Mouse (Mus musculus): ENCODE results near the gene Hbb-bs. TPM values are rescaled to one million over a fixed set of nuclear protein-coding genes. Genes with fewer than 3 reads are reported as not detected.
"Not testable (repeated sequence)": the region's sequence is repeated elsewhere in the genome, so short reads cannot be mapped to it uniquely, and the experiment has no call there.

The Hbb-bs gene
- polyA plus RNA-seq, 1 experiment from 2014 or later: 809 TPM

GRCm38 (mm10) chr7:103809801-103810155 lies 18.1 kb downstream of the Hbb-bs start:
- Histone ChIP-seq H3K4me1 (no peaks in the 10 kb centered on the region), H3K4me2 (replicated peaks) (no peak overlapping the region), H3K4me3 (no peak overlapping the region), H3K36me3 (no peaks in the 10 kb centered on the region), H3K9ac (replicated peaks) (no peak overlapping the region), H3K27ac (replicated peaks) (no peak overlapping the region), H3K9me3 (no peaks in the 10 kb centered on the region), H3K27me3 (no peaks in the 10 kb centered on the region)
- 79% methylated on average over 1 of the region's 1 CpGs for WGBS
- no peak for ATAC-seq (ENCODE audit: low FRiP score, low read depth)

DNA sequence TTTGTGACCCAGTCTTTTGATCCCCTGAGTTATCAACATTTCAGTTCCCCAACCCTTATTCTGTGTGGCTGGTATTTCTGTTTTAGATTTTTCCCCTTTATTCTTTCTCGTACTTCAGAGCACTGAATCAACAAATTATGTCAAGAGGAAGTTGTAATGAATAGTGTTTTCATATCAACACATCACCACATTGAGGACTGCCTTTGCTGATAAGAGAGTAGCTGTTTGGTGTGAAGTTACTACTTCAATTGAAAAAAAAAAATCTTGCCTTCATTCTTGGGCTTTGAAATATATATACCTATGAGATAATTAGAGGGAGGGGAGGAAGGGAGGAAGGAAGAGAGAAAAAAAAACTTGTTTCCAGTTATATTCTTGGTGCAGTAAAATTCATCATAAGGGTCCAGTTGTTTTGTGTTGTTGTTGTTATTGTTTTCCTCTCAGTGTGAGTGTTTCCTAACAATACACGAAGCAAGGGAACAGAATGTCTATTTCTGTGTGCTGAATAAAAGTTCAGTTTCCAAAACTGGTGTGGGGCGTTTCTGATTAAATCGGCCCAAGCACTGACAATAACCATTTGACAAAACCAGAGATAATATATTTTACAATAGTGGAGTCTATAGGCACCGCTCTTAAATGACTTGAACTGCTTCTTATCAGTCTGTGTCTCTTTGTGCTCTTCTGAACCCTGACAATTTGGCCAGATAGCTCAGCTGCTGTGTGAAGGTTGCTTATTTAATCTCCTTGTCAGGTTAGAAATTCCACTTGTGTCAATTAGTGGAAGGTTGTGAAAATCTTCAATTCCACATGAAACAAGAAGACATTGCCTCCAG lies 18.7 kb downstream of the Hbb-bs start:
- H3K9me3 ChIP-seq: no peaks in the 10 kb centered on the region
- no peaks in the 10 kb centered on the region for H3K36me3 ChIP-seq
- 71% methylated on average over 5 of the region's 5 CpGs for WGBS
- H3K4me3 ChIP-seq: no peak overlapping the region
- no peak overlapping the region for H3K4me2 ChIP-seq (replicated peaks)
- no peak overlapping the region for H3K27ac ChIP-seq (replicated peaks)
- ATAC-seq (ENCODE audit: low FRiP score, low read depth): no peak
- no peaks in the 10 kb centered on the region for H3K4me1 ChIP-seq
- no peaks in the 10 kb centered on the region for H3K27me3 ChIP-seq
- no peak overlapping the region for H3K9ac ChIP-seq (replicated peaks)

DNA sequence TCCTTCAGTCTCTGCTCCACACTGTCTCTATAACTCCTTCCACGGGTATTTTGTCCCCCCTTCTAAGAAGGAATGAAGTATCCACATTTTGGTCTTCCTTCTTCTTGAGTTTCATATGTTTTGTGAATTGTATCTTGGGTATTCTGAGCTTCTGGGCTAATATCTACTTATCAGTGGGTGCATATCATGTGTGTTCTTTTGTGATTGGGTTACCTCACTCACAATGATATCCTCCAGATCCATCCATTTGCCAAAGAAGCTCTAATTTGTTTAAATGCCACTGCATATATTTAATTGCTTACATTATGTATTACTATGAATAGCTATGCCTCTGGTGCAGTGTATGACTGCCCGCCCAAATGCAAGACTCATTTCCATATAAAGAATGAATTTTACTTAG lies 19.8 kb downstream of the Hbb-bs start:
- H3K4me3 ChIP-seq; H3K27me3 ChIP-seq; H3K9me3 ChIP-seq; H3K4me2 ChIP-seq (replicated peaks); H3K36me3 ChIP-seq; H3K9ac ChIP-seq (replicated peaks); ATAC-seq (ENCODE audit: low FRiP score, low read depth); H3K4me1 ChIP-seq; H3K27ac ChIP-seq (replicated peaks): not testable (repeated sequence)
- 71% methylated on average over 2 of the region's 2 CpGs for WGBS

GRCm38 (mm10) chr7:103806856-103807255 lies 21.0 kb downstream of the Hbb-bs start:
- H3K9ac ChIP-seq (replicated peaks): no peak overlapping the region

DNA sequence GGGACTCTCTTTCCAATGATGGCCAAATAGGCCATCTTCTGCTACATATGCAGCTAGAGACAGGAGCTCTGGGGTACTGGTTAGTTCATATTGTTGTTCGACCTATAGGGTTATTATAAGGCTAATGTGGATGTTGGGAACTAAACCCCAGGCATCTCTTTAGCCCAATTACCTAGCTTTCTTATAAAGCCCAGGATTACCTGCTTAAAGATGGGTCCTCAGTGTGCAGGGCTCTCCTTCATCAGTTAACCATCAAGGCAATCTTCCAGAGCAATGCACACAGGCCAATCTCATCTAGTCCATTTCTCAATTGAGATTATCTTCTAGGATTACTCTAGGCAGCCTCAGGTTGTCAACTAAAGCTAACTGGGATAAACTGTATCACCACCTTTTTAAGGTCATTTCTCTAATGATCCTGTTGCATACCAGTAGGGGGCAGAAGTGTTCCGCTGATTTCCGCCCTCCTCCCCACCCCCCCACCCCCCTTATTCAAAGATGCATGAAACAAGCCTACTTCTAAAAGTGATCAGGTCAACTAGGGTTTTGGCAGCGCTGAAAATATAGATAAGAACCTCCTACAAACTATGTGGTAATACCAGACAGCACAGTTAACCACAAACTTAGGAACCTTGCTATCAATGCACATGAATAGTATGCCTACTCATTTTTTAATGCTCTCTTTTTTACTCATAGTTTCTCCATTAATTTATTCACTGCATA lies 35.1 kb downstream of the Hbb-bs start:
- no peaks in the 10 kb centered on the region for H3K27me3 ChIP-seq
- H3K27ac ChIP-seq (replicated peaks): no peak overlapping the region
- H3K4me2 ChIP-seq (replicated peaks): no peak overlapping the region
- WGBS: 27% methylated on average over 4 of the region's 4 CpGs
- no peaks in the 10 kb centered on the region for H3K4me1 ChIP-seq
- H3K4me3 ChIP-seq: no peak overlapping the region
- H3K9ac ChIP-seq (replicated peaks): no peak overlapping the region
- H3K36me3 ChIP-seq: no peaks in the 10 kb centered on the region
- ATAC-seq (ENCODE audit: low FRiP score, low read depth): no peak
- H3K9me3 ChIP-seq: no peaks in the 10 kb centered on the region

More at GRCm38 (mm10) chr7:103806856-103807255, 21.0 kb downstream of the Hbb-bs start:
- Histone ChIP-seq H3K9me3 (no peaks in the 10 kb centered on the region), H3K36me3 (no peaks in the 10 kb centered on the region), H3K27me3 (no peaks in the 10 kb centered on the region), H3K4me1 (no peaks in the 10 kb centered on the region), H3K4me2 (replicated peaks) (no peak overlapping the region), H3K27ac (replicated peaks) (no peak overlapping the region), H3K4me3 (no peak overlapping the region)
- ATAC-seq (ENCODE audit: low FRiP score, low read depth): no peak
- WGBS: 74% methylated on average over 1 of the region's 1 CpGs

DNA sequence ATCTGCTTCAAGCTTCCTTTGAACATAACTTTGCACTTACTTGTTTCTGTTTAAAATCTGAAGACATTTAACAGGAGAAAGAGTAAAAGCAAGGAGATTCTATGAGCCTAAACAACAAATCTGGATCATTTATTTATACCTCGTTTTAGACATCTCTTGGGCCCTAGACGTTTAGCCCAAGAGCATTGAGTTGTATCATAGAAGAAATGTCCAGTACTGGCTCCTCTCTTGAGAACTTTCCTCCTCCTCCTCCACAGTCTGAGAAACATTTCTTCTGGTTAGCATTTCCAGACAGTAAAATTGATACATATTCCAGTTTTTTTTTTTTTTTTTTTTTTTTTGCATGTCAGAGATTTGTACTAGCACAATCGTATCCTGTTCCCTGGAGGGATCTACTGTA lies 36.2 kb downstream of the Hbb-bs start, which contains the start of gene Olfr67:
Gene Olfr67 (minus strand): TSS at position 101 of the 400 bp plus-strand sequence.
- no peaks in the 10 kb centered on the region for H3K9me3 ChIP-seq
- H3K4me3 ChIP-seq: no peak within 1 kb of the TSS
- H3K36me3 ChIP-seq: no peaks in the 10 kb centered on the region
- 91% methylated on average over 3 of the region's 3 CpGs for WGBS
- no peaks in the 10 kb centered on the region for H3K27me3 ChIP-seq
- H3K4me2 ChIP-seq (replicated peaks): no peak within 1 kb of the TSS
- no peak within 1 kb of the TSS for H3K9ac ChIP-seq (replicated peaks)
- no peaks in the 10 kb centered on the region for H3K4me1 ChIP-seq
- ATAC-seq (ENCODE audit: low FRiP score, low read depth): no peak
- no peak within 1 kb of the TSS for H3K27ac ChIP-seq (replicated peaks)

DNA sequence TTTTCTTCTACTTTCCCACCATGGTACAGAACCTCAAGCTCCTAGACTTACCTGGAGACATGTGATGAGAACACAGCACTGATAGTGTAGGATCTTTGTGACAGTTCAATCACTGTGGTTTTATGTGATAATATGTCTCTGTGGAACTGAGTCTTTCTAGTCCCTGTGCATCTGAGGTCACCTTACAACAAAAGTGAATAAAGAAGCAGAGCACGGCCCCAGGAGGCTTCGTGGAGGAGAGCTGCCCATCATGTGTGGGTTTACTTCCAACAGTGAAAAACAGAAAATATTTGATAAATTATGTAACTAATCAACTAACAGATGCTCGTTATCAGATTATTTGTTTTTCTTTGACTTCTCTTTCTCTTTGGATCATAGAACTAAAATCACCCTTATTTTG lies 48.3 kb downstream of the Hbb-bs start, which contains the start of gene Olfr68:
Gene Olfr68 (minus strand): TSS at position 101 of the 400 bp plus-strand sequence.
- Histone ChIP-seq H3K36me3 (no peaks in the 10 kb centered on the region), H3K4me1 (no peaks in the 10 kb centered on the region), H3K9me3 (no peaks in the 10 kb centered on the region), H3K4me3 (no peak within 1 kb of the TSS), H3K27ac (replicated peaks) (no peak within 1 kb of the TSS), H3K27me3 (no peaks in the 10 kb centered on the region), H3K4me2 (replicated peaks) (no peak within 1 kb of the TSS), H3K9ac (replicated peaks) (no peak within 1 kb of the TSS)
- no peak for ATAC-seq (ENCODE audit: low FRiP score, low read depth)
- WGBS: 86% methylated on average over 3 of the region's 3 CpGs

- not testable (repeated sequence) for H3K36me3 ChIP-seq; H3K4me2 ChIP-seq (replicated peaks); ATAC-seq (ENCODE audit: low FRiP score, low read depth); H3K27me3 ChIP-seq; H3K27ac ChIP-seq (replicated peaks); H3K4me3 ChIP-seq; H3K9ac ChIP-seq (replicated peaks); H3K9me3 ChIP-seq; H3K4me1 ChIP-seq
- WGBS: 88% methylated on average over 4 of the region's 4 CpGs
Measured at GRCm38 (mm10) chr7:103777652-103778051, 50.2 kb downstream of the Hbb-bs start.

Other genes starting within 250 kb of the Hbb-bs start
- gene Olfr618, start 238.0 kb downstream of the Hbb-bs start, polyA plus RNA-seq (2016; fragmentation: Nextera tagmentation; extraction: Ambion mirVana): not detected in 2 replicates
- gene Olfr619, start 227.5 kb downstream of the Hbb-bs start, polyA plus RNA-seq (2016; fragmentation: Nextera tagmentation; extraction: Ambion mirVana): not detected in 2 replicates
- not detected in 2 replicates for gene Olfr620, start 215.6 kb downstream of the Hbb-bs start, polyA plus RNA-seq (2016; fragmentation: Nextera tagmentation; extraction: Ambion mirVana)
- not detected in 2 replicates for gene Olfr622, start 185.4 kb downstream of the Hbb-bs start, polyA plus RNA-seq (2016; fragmentation: Nextera tagmentation; extraction: Ambion mirVana)
- not detected in 2 replicates for gene Olfr623, start 164.4 kb downstream of the Hbb-bs start, polyA plus RNA-seq (2016; fragmentation: Nextera tagmentation; extraction: Ambion mirVana)
- not detected in 2 replicates for gene Olfr624, start 156.9 kb downstream of the Hbb-bs start, polyA plus RNA-seq (2016; fragmentation: Nextera tagmentation; extraction: Ambion mirVana)
- gene Olfr625-ps1, start 145.4 kb downstream of the Hbb-bs start, polyA plus RNA-seq (2016; fragmentation: Nextera tagmentation; extraction: Ambion mirVana): not detected in 2 replicates
- gene Olfr243, start 113.4 kb downstream of the Hbb-bs start, polyA plus RNA-seq (2016; fragmentation: Nextera tagmentation; extraction: Ambion mirVana): not detected in 2 replicates
- not detected in 2 replicates for gene Olfr628, start 97.7 kb downstream of the Hbb-bs start, polyA plus RNA-seq (2016; fragmentation: Nextera tagmentation; extraction: Ambion mirVana)
- not detected in 2 replicates for gene Olfr629, start 83.2 kb downstream of the Hbb-bs start, polyA plus RNA-seq (2016; fragmentation: Nextera tagmentation; extraction: Ambion mirVana)
- gene Olfr630, start 70.8 kb downstream of the Hbb-bs start, polyA plus RNA-seq (2016; fragmentation: Nextera tagmentation; extraction: Ambion mirVana): not detected in 2 replicates
- not detected in 2 replicates for gene Olfr69, start 56.5 kb downstream of the Hbb-bs start, polyA plus RNA-seq (2016; fragmentation: Nextera tagmentation; extraction: Ambion mirVana)
- not detected in 2 replicates for gene Olfr68, start 48.4 kb downstream of the Hbb-bs start, polyA plus RNA-seq (2016; fragmentation: Nextera tagmentation; extraction: Ambion mirVana)
- not detected in 2 replicates for gene Olfr67, start 36.3 kb downstream of the Hbb-bs start, polyA plus RNA-seq (2016; fragmentation: Nextera tagmentation; extraction: Ambion mirVana)
- gene Hbb-bt, start 14.1 kb downstream of the Hbb-bs start, polyA plus RNA-seq (2016; fragmentation: Nextera tagmentation; extraction: Ambion mirVana): 769 and 928 TPM in 2 replicates
- not detected in 2 replicates for gene Hbb-bh2, start 12.4 kb upstream of the Hbb-bs start, polyA plus RNA-seq (2016; fragmentation: Nextera tagmentation; extraction: Ambion mirVana)
- gene Hbb-bh1, start 15.1 kb upstream of the Hbb-bs start, polyA plus RNA-seq (2016; fragmentation: Nextera tagmentation; extraction: Ambion mirVana): 623 and 675 TPM in 2 replicates
- gene Hbb-y, start 25.1 kb upstream of the Hbb-bs start, polyA plus RNA-seq (2016; fragmentation: Nextera tagmentation; extraction: Ambion mirVana): 8,301 and 9,167 TPM in 2 replicates
- gene Olfr66, start 58.2 kb upstream of the Hbb-bs start, polyA plus RNA-seq (2016; fragmentation: Nextera tagmentation; extraction: Ambion mirVana): not detected in 2 replicates
- gene Olfr64, start 66.4 kb upstream of the Hbb-bs start, polyA plus RNA-seq (2016; fragmentation: Nextera tagmentation; extraction: Ambion mirVana): not detected in 2 replicates
- gene Olfr65, start 75.4 kb upstream of the Hbb-bs start, polyA plus RNA-seq (2016; fragmentation: Nextera tagmentation; extraction: Ambion mirVana): not detected in 2 replicates
- not detected in 2 replicates for gene Olfr631, start 100.7 kb upstream of the Hbb-bs start, polyA plus RNA-seq (2016; fragmentation: Nextera tagmentation; extraction: Ambion mirVana)
- gene Olfr632, start 106.3 kb upstream of the Hbb-bs start, polyA plus RNA-seq (2016; fragmentation: Nextera tagmentation; extraction: Ambion mirVana): not detected in 2 replicates
- gene Olfr633, start 116.3 kb upstream of the Hbb-bs start, polyA plus RNA-seq (2016; fragmentation: Nextera tagmentation; extraction: Ambion mirVana): not detected in 2 replicates
- gene Olfr635, start 143.1 kb upstream of the Hbb-bs start, polyA plus RNA-seq (2016; fragmentation: Nextera tagmentation; extraction: Ambion mirVana): not detected in 2 replicates
- gene Olfr638, start 170.7 kb upstream of the Hbb-bs start, polyA plus RNA-seq (2016; fragmentation: Nextera tagmentation; extraction: Ambion mirVana): not detected in 2 replicates
- gene Olfr639, start 189.2 kb upstream of the Hbb-bs start, polyA plus RNA-seq (2016; fragmentation: Nextera tagmentation; extraction: Ambion mirVana): 0.04 TPM in 1 of 2 replicates, not detected in the other
- gene Olfr640, start 197.5 kb upstream of the Hbb-bs start, polyA plus RNA-seq (2016; fragmentation: Nextera tagmentation; extraction: Ambion mirVana): not detected in 2 replicates
- gene Olfr641, start 207.3 kb upstream of the Hbb-bs start, polyA plus RNA-seq (2016; fragmentation: Nextera tagmentation; extraction: Ambion mirVana): not detected in 2 replicates
- not detected in 2 replicates for gene Olfr642, start 224.6 kb upstream of the Hbb-bs start, polyA plus RNA-seq (2016; fragmentation: Nextera tagmentation; extraction: Ambion mirVana)
- gene 4930516K23Rik, start 233.3 kb upstream of the Hbb-bs start, polyA plus RNA-seq (2016; fragmentation: Nextera tagmentation; extraction: Ambion mirVana): not detected in 2 replicates
- gene Olfr644, start 243.8 kb upstream of the Hbb-bs start, polyA plus RNA-seq (2016; fragmentation: Nextera tagmentation; extraction: Ambion mirVana): not detected in 2 replicates

Data from midbrain, embryonic 12.5 days (tissue).